Mouse (Mus musculus): ENCODE measurements around the gene Cars.

DNA sequence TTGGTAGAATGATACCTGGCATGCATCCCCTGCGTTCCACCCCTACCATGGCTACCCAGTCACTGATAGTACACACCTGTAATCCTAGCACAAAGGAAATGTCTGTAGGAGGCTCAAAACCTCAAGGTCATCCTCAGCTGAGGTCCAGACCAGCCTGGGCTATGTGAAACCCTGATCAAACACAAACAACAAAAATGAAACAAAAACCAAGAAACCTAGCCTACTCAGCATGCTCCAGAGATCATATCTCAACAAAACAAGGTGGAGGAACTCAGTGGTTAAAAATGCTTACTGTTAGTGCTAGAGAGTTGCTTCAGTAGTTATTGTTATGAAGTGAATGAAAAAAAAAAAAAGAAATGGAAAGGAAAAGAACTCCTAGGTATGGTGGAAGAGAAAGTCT is 28.6 kb upstream of the Cars start, which contains the start of gene Tnfrsf26:
- TF ChIP-seq CTCF (conservative IDR thresholded peaks at IDR 0.05; ENCODE audit: low read length) (no peak), NANOG (IDR thresholded peaks at IDR 0.05; ENCODE audit: borderline replicate concordance, low read length) (no peak)

All from E14TG2a.4 (cell line).